Mouse (Mus musculus): Measurements from ENCODE around the gene Adgra3.

Gene Adgra3

DNA sequence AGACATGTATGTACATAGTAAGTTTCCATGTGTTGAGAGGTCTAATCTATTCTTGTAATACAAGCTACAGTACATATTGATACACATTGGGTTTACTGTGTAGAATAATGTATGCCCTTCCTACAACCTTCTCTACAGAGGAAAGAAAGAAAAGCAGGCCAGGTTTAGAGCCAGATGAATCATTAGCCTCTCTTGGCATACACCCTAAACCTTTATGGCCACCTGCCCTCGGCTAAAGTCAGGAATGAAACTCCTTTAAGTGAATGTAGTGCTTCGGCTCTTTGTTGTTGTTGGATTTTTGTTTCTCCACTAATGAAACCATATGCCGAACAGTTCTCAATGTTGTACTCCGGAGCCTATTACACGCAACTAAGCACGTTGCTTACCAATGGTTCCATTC is 27.5 kb downstream of the Adgra3 start:
- DNase-seq: no peak

DNA sequence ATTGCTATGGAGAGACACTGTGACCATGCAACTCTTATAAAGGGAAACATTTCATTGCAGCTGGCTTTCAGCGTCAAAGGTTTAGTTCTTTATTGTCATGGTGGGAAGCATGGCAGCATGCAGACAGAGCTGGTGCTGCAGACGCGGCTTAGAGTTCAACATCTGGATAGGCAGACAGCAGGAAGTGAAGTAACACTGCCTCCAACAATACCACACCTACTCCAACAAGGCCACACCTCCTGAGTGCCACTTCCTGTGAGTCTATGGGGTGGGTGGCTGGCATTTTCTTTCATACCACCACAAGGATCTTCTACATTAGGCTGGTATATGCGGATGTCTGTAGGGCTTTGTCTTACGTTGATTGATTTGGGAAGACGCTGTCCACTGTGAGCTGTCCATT is 29.1 kb downstream of the Adgra3 start:
- no peak for DNase-seq

DNA sequence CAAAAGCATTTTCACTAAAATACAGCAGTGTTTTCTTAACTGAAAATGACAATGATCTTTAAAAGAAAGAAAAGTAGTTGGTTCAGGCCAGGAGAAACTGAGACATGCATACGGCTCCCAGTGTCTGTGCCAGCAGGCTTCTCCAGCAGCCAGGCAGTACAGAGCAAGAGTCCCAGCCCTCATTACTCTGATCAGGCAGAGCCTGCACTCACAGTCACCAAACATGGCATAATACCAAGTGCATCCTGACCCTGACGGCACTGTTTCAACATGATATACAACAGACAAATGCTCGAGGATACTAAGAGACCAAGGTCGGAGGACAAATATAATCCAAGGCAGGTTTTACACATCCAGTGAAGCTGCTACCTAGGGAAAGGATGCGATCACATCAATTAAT is 31.2 kb downstream of the Adgra3 start:
- DNase-seq: no peak

DNA sequence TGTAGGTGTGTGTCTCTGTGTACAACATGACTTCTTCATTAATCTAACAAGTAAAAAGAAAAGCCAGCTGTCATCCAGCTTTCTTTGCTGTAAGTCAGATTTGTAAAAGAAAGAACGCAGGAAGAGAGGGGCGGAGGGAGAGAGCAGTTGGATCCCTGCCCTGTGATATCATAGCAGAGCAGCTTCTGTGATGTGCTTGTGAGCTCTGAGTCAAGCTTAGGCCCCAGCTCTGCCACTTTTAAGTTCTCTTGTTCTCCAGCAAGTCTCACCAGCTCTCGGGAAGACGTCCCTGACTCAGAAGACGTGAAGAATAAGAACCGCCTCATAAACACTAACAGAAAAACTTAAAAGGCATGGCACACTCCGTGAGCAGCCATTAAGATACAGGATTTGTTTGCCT is 31.8 kb downstream of the Adgra3 start:
- DNase-seq: no peak

DNA sequence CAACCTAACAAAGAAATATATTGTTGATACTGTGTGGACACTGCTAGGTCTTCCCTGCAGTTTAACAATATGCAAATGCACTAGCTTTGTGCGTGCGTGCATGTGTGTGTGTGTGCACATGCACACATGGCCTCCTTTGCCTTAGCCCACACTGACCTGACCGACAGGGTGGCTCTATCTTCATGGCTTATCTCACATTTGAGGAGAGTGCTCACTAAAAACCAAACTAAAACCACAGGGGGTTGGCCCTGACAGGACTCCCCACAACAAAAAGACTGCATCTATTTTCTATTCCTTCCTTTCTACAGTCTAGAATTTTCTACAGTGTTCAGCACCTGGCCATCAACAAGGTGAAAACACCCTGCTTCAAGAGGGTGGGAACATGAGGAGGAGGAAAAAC is 32.7 kb downstream of the Adgra3 start:
- no peak for DNase-seq

DNA sequence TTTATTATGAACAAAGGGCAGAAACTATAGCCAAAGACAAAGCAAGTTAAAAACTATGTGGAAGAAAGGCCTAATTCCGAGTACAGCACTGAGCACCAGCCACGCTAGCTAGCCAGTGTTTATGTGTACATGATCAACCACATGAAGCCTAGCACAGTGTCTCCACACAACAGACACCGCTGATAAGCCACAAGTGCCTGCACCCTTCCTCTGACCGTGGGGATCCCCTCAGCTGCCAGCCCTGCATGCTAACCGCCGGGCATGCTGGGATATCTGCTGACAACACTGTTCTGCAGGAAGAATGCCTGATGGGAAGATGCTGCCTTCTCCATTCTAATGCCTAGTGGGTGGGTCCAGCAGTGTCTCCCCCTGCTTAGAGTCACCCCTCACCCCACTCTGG is 34.7 kb downstream of the Adgra3 start:
- no peak for DNase-seq

DNA sequence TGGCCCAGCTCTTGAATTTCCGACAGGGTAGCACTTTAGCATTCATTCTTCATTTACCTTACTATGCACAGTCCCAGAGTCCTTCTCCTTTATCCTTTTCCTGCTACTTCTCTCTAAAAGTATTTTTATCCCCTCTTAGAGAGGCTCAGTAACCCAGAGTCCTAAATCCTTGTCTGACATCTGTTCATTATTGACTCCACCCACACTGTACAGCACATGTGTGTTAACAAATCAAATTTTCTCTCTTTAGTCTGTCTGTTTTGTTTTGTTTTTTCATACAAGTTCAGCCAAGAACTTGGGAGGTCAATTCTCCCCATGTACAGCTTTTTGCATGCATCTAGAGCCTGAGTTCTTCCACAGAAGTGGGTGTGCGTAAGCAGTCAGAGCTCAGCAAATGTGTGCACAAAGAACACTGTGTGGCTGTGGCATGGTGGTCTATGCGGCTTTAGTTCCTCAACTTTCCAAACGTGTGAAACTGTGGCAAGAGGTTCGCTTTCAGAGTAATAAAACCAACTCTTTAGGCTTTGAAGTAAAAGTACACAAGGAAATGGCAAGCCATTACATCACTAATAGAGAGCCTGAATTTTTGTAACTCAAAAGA is 42.7 kb downstream of the Adgra3 start:
- no peak for DNase-seq

DNA sequence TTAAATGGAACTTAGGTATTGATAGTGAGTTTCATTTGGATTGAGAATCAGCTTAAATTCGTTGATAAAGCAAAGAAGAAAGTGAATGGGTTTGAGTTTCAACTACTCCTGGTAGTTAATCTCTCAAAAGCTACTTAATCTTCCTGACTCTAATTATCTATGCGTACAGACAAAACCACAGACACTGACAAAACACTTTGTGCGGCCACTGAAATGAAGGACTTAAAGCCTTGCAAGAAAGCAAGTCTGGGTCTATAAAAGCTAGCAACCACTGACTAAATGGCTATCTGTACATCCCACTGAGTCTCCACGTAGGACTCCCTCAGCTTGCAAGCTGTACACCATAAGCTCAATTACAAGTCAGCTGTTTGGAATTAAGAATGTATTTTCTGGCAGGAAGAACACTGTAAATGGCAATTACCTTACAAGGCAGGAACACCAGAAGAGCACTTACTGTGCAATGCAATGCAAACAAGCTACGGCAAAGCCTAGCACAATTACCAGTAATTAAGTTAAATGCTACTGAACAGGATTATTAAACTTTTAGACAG is 43.6 kb downstream of the Adgra3 start:
- no peak for DNase-seq

DNA sequence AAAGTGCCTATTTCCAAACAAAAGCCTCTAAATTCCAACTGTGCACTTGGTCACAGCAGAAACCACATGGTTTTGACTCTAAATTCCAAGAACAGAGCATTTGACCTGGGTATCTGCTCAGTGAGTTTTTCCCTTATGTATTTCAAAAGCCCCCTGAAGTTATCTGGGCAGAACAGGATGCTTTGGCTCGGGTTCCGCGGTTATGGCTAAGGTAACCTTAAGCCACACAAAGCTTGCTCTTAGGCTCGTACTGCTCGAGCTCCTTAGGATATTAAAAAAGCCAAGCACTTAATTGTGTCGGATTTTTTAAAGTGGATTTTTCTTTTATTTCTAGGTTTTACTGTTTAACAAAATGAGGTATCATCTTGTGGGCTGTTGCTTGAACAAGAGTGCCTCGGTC is 44.1 kb downstream of the Adgra3 start:
- DNase-seq: no peak

DNA sequence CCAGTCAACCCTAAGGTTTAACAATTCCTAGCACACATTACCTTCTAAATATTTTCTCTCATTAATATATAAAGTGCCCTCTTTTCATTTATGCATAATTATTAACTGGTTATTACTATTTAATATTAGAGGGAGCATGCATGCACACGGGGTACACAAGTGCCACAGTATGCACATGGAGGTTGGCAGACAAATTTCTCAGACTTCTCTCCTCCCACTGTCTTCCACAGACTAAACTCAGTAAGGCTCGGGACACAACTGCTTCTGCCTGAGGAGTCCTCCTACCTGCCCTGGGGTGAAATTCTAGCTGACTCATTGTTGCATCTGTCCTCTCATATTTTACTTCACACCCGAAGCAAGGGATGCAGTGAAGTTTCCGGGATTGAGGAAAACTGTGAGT is 44.8 kb downstream of the Adgra3 start:
- no peak for DNase-seq

DNA sequence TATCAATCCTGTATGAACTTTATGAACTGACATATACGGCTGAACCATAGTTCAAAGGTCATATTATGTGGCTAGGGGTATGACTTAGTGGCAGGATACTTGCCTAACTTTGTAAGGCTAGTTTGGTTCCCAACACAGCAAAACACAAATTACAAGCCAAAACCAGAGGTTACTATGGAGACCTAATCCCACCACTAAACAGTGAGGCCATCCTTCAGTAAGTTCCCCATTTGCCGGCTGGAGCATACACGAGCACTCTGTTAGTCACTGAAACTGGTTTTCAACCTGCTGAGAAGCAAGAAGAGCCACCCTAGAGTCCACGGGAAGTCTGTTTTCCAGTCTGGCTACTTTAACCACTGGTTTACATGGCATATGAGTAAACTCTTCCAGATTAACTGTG is 50.0 kb downstream of the Adgra3 start:
- DNase-seq: no peak

DNA sequence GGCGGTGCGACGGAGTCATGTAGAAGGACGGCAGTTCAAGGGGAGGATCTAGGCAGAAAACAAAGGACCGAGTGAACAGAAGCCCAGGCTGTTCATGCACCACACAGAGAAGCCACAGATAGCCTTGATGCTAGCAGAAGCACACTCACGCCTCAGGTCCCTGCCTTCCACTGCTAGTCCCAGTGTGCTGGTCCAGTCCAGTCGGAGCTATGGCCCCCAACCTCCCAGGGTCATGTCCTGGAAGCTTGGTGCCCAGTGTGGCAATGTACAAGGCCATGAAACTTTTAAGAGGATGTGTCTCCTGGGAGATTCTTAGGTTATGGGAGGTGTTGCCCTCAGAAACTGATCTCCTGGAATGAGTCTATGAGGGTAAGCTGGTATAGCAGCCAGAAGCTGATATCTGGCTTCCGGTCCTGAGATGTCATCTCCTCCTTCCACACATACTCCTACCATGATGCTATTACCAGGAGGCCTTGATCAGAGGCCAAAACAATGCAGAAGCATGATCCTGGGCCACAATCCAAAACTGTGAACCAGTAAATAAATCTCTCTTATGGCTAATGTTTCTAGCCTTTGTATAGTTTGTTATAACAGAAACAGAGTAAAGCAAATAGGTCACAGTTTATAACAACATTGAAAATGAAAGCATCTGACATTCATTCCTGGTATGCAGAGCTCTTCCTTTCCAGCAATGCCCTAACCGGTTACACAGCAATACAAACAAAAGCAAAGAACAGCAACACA is 51.7 kb downstream of the Adgra3 start:
- no peak for DNase-seq

DNA sequence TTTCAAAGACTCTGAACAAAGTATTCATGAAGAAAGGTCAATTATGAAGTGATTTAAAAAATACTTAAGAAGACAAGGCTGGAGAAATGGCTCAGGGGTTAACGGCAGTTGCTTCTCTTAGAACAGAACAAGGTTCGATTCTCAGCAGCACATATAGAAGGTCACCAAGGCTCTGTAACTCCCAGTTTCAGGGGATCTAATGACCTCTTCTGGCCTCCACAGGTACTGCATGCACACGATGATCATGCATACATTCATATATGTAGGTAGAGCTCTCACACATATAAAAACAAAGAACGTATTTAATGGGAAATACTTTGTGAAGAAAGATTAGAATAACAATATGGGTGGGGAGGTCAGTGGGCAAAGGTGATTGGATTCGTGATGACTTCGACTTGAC is 56.5 kb downstream of the Adgra3 start:
- DNase-seq: no peak

DNA sequence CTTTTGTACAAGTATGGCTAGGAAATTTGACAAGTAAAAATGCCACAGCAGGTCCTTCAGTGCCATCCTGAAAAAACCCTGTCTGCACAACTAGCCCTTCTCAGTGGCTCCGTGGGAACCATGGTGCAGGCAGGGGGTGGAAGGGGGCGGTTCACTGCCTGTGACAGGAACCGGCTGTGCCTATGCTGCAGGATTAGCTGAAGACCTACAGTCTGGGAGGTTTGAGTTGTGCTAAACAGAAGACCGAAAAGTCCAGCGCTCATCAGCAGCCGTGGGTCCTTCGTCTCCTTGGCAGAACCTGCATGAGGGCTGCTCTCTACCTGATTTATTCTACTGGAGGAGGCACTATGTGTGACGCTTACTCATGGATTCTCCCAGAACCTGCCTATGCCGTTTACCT is 59.0 kb downstream of the Adgra3 start:
- DNase-seq: no peak

DNA sequence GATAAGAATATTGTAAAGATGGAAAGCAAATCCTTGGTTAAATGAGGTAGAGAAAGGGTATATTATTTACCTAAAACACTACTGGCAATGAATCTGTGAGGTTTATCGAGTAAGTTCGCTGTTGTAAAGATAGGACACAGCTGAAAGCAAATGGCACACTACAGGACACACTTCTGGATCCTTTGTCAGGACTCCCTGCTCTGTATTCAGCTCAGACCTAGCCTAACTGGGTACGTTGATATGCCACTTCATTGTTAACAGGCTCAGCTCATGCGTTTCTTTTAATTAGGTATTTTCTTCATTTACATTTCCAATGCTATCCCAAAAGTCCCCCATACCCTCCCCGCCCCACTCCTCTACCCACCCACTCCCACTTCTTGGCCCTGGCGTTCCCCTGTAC is 61.8 kb downstream of the Adgra3 start:
- no peak for DNase-seq

DNA sequence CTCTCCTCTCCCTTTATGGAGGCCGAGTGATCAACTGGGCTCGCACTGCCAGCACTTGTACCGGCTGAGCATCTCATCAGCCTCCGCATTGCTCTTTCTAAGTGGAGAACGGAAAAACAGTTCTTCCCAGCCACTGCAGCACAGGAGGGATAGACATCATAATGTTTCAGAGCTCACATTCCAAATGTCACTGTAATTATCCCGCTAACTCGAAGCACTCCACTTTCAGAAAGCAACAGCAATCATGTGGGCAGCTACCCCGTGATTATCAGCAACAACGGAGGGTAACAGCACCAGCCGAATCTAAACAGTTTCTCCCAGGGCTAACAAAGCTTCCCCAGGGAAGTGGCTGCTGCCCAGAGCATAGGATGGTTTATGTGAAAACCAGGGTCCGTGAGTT is 62.3 kb downstream of the Adgra3 start:
- no peak for DNase-seq

DNA sequence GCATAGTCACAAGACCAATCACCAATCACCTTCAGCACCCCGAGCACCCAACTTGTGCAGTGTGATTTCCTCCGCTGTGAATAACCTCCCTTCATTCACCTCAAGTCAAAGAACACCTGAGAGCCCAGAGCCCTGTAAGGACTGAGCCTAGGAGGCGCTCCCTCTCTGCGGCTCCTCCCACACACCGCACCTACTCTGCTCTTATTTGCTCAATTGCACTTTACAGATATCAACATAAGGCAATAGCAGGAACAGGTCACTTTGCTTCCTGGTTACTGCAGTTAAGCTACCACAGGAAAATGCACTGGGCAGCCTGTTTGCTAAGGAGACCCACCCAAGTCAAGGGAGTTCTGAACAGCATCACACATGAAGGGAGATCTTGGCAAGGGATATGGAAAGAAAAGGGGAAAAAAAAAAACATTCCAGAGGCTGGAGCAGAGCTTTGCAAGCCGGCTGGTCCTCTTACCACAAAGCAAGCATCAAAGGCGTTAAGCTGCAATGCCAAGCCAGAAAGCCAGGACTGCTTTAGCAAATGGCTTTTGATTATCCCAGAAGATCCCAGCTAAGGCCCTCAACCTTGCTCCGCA is 68.0 kb downstream of the Adgra3 start:
- no peak for DNase-seq

DNA sequence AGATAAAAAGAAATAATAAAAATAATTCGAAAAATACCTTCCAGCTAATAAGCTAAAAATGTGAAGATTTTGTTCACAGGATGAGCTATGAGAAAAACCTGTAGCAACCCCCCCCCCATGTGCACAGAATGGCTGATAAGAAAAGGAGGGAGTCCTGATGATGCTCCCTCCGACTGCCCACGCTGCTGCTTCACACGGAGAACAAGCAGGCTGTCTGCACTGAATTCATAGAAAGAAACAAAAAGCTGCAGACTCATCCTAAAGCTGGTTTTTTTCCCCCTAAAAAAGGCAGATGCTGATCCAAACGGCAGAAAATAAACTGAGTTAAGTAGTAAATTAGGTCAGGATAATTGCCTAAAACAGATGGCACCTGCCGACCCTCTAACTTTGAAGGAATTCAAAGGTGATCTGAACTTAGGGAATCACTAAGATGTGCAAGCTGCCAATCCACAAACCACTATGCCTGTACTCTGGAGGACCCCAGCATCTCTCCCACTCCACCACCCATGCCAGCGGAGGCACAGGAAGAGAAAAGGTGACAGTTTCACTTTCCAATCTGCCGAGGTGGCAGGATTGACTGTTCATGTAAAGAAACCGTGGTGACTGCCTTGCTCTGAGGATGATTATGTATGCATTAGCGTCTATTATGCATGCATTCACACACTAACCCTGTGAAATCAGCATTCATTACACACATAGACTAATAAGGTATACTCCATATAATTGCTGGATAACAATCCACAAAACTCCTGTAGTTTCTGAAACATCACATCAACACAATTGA is 70.6 kb downstream of the Adgra3 start:
- DNase-seq: no peak

DNA sequence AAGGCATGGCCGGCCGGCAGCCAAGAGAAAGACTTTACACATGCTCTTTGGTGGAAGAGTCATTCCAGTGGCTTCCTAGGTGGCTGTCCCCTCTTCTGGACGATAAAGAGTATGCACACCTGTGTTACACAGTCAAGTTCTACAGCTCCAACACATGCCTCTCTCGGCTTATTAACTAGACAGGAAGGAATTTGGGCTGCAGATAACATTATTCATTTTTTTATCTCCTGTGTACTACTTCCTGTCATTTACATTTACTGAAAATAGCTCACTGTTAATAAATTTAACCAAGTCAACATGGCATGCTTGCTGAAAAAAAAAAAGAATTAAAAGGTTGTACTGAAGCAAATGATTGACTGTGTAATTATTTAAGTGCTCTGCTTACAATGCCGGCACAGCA is 78.1 kb downstream of the Adgra3 start:
- DNase-seq: no peak

DNA sequence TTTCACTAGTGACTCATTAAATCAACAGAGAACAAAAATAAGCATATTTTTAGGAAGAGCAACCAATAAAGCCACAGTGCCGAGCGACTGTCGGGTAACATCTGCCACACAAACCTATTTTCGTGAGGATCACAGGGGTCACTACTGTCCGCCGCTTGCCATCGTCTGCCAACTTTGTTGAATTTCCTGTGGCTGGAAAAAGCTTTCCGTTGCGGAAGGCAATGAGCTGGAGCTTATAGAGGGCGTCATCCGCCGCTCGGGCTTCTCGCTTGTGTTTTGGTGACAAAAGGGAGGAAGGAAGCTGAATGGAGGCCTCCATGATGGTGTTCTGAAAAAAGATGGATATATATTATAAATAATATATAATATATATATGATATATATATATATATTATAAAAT is 79.6 kb downstream of the Adgra3 start:
- no peak for DNase-seq

DNA sequence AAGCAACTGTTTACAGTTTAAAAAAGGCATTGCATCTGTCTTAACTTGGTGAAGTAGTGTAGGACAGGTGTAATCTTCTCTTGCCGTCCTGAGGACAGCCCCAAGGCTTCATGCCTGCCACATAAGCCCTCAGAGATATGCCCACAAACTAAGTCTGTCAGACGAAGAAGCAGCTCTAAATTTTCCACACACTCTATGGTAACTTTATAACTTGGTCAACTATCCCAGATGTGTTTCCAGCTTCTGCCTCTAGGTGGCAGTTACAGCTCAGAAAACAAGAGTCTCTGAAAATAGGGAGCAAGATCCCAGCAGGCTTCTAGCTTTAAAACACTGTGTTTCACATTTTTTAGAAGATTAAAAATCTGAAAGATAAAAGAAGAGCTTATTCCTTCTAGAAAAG is 82.8 kb downstream of the Adgra3 start:
- DNase-seq: peak; percentile 38

DNA sequence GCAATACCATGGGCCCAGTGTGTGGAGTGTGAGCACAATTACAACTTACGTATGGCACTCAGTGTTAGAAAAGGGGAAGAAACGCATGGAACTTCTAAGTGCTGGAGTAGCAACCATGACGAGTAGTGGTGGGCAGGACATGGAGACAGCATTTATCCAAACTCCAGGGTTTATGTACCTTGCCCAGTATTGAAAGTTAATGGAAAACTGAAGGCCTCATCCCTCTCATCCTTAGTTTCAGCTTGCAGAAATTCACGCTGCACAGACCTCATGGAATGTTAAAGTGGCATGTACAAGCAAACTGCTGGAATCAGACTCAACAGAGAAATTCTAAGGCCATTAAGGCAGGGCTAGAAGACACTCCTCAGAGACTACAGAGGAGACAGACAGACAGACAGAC is 84.6 kb downstream of the Adgra3 start:
- DNase-seq: no peak

DNA sequence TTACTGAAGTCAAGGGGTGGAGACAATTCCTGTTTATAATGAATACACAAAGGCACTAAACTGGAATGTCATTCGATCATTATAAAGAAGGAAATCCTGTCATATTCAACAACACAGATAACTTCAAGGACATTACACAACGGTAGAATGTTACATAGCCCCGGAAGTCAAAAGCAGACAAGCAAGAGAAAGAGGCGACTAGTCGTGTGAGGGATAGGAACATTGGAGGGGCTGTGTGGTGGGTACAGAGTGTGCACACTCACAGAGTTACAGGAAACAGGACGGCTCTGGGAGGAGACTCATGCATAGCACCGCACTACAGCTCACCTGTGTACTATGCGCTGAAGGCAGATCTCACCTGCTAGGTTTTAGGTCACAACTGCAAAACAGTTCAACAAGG is 89.1 kb downstream of the Adgra3 start:
- no peak for DNase-seq

DNA sequence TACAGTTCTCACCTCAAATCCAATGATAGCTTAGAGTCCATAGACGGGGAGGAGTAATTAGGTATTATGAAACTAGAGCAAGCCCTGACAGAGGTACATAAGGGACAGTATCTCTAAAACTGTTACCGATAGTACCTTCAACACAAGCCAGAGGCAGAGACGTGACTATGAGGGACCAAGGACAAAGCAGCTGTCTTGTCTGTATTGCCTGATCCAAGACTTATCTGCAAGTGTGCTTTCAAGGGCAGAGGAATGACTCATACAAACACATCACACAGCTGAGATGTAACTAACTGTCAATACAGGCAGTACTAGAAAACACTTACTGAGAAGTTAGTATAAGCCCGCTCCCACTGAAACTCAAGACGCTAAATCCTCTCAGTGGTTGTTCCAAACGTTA is 91.1 kb downstream of the Adgra3 start:
- DNase-seq: no peak

All from kidney, adult 11 months (tissue).